Mouse (Mus musculus): ENCODE data around the gene Nop9.

Nop9 gene

DNA sequence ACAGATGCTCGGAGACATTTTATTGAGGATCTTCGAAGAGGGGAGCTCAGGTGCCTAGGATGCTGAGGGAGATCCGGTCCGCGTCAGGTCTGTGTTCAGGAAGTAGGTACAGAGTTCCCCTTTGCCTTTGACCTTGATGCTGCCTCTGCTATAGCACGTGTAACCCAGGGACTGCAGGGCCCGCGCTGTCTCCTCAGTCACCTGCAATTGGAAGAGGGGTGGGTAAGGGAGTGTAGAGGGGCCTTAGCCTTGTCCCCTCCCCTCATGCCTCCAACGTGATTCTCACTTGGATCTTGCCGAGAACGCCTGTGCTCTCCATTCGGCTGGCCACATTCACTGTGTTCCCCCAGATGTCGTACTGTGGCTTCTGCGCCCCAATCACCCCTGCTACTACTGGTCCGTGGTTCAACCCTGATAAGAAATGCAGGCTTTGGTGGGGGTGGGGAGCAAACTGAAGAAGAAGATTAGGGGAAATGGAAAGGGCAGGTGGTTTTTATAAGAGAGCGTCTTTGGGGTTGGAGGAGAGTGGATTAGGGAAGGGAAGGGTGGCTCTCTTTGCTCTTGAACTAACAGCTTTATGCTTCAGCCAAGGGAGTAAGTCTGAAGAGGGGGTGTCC lies 23.7 kb downstream of the Nop9 start:
- no peak for DNase-seq (ENCODE audit: low read depth)

DNA sequence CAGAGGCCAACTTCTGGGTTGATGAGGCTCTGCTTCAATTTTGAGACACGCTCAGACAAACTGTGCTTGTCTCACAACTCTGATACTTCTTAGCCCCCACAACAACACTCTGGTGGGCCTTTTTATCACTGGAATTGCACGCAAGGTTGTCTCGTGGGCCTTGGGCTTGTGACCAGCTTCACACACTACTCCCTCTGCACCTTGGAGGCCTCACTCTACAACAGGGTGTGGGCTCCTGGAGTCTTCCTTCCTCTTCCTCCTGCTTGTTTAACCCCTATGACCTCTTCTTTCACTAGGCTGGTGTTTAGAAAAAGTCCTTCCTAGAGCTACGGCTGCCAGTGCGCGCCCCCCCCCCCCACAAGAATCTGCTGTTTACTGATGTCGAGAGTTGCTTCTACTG lies 31.2 kb downstream of the Nop9 start:
- no peak for DNase-seq (ENCODE audit: low read depth)

- no peak for DNase-seq (ENCODE audit: low read depth)
Observed at GRCm38 (mm10) chr14:55777176-55777575, 31.7 kb downstream of the Nop9 start.

- no peak for DNase-seq (ENCODE audit: low read depth)
Observed at GRCm38 (mm10) chr14:55777806-55778205, 32.3 kb downstream of the Nop9 start.

- DNase-seq (ENCODE audit: low read depth): no peak
Observed at GRCm38 (mm10) chr14:55778686-55779085, 33.2 kb downstream of the Nop9 start.

DNA sequence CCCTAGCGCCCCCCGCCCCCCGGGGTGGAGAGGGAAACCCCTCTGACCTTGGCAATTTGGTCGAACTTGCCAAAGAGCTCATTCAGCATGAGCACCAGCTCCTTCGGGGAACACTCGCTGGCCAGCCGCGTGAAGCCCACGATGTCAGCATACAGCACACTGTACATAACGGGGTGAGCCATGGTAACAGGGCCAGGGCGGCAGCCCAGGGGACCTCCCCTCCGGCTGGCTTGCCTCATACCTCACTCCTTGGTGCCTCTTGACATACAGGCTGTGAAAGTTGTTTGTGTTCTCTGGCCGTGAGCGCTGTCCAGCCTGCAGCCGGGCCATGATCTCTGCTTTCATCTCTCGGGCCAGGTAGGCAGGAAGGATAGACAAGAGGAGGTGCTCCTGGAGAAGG lies 34.2 kb downstream of the Nop9 start:
- DNase-seq (ENCODE audit: low read depth): no peak

GRCm38 (mm10) chr14:55780736-55781135 lies 35.2 kb downstream of the Nop9 start:
- no peak for DNase-seq (ENCODE audit: low read depth)

DNA sequence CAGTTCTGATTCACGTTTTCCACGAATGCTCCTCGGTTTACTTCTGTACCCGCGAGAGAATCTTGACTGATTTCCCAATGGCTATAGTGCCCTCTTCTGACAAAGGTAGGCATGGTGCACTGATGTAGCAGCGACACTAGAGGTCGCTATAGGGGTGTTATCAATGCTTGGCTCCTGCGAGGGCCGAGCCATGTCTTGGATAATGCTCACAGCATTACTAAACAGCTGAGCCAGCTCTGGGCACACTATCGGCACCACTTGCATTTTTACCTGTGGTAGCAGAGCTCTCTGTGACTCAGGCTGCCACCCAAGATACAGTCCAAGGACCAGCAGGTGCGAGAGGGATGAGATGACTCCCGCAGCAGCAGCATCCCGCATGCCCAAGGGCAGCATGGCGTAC lies 35.8 kb downstream of the Nop9 start:
- DNase-seq (ENCODE audit: low read depth): no peak

- DNase-seq (ENCODE audit: low read depth): no peak
Observed at GRCm38 (mm10) chr14:55782361-55782960, 37.0 kb downstream of the Nop9 start.

- DNase-seq (ENCODE audit: low read depth): no peak
Observed at GRCm38 (mm10) chr14:55783171-55783957, 37.9 kb downstream of the Nop9 start.

DNA sequence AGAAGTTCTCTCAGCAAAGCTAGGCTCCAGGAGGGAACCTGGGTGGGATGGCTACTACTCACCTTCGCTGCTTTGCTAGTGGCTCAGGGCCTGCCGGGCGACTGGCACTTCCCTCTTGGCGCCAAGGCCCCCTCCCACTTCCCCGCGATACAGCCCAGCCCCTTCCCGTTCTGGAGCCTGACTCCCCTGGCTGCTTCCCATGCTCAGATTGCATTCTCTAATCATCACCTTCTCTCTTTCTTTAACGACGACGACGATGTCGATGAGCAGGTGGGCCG lies 38.4 kb downstream of the Nop9 start, which contains the start of gene Adcy4:
Gene Adcy4, minus strand, starts transcription at position 138 of the 278 bp plus-strand sequence.
- DNase-seq (ENCODE audit: low read depth): no peak

- no peak for DNase-seq (ENCODE audit: low read depth)
Observed at GRCm38 (mm10) chr14:55785195-55785594, 39.7 kb downstream of the Nop9 start.

GRCm38 (mm10) chr14:55787731-55788130 lies 42.2 kb downstream of the Nop9 start:
- DNase-seq (ENCODE audit: low read depth): no peak

DNA sequence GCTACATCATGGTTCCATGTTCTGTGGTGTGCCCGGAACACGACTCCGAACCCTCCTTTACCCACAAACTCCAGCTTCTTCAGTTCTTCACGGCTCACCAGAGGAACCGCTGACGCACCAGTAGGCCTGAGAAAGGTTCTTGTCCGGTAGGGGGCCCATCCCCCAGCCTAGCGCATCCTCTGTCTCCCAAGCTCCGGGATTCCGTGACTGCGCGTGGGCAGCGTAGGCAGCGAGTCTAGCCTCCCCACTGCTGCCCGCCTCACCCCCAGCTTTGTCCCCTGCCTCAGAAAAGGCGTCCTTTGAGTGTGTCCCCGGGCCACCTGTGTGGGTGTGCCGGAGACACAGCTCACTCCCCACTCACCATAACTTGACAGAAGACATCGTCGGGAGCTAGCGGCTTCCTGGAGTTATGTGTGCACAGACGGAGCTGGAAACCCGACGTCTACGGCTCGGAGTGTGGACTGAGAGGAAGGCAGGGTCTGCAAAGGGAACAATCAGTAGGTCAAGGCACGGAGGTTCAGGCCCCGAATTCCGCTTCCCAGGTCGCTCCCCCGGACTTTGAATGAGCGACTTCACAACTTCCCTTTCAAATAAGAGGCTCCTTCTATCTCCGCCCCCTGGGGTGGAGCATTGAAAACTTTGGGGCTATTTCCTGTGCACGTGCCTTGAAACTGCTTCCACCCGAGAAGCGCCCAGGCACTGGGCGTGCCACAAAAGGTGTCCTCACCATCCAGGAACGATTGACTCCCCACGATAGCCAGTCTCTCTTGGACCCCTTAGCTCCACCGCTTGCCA lies 43.0 kb downstream of the Nop9 start, which contains the start of gene Ripk3:
Gene Ripk3, minus strand, starts transcription at position 610 of the 795 bp plus-strand sequence.
- peak; percentile 74 for DNase-seq (ENCODE audit: low read depth)

DNA sequence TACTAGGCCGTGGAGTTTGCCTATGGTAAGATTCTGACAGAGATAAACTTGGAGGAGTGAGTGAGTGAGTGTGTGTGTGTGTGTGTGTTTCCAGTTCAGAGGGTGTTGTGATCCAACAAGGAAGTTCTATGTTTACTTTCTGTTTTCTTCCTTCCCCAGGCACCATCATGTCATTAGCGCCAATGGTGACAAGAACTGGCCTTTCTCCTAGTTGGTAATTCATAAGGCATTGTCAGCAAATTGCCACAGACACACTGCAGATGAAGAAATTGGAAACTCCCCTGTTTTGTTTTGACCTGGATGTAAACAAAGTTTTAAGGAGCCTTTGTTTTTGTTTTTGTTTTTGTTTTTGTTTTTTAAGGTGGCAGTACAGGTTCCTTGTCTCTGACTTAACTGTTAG lies 48.0 kb downstream of the Nop9 start:
- no peak for DNase-seq (ENCODE audit: low read depth)

GRCm38 (mm10) chr14:55793946-55794345 lies 48.5 kb downstream of the Nop9 start:
- DNase-seq (ENCODE audit: low read depth): no peak

- DNase-seq (ENCODE audit: low read depth): peak; percentile 43
Observed at GRCm38 (mm10) chr14:55795380-55796163, 50.1 kb downstream of the Nop9 start.

Measured in c-Kit-positive CD71-negative TER-119-negative erythroid progenitor cells, embryonic 14.5 days (primary cell).